Mouse (Mus musculus) liver, adult 2 months (tissue): ENCODE results near the gene Nrxn3.

Source experiments
- CTCF ChIP-seq: fragments of 200-500 bp; IDR thresholded peaks from 2 replicates; pipeline ENCODE4 v1.5.1; 2011; ENCODE audit warnings: low read depth, low read length, control low read depth
- POLR2A ChIP-seq: fragments of 200-500 bp; IDR thresholded peaks from 2 replicates; pipeline ENCODE4 v1.6.1; 2011; ENCODE audit warnings: low read length, control low read depth; ENCODE audit not compliant: insufficient read depth; ENCODE audit errors: extremely low read depth

DNA sequence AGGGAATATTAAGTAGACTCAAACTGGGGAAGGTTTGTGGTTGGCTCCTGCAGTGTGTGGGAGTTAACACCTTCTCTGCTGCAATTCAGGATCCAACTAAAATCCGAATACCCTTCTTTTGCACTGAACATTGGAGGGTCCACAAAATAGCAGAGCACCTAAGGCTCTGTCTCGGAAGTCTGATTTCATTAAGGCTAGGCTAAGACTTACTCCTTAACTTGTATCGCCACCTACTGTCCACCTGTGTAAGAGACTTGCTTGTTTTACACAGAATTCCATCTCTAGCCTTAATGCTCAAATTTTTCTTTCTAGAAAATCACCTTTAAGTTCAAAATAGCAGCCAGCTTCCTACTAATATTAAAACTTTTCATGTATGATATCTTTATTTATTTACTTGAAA, 660.6 kb downstream of the Nrxn3 start:
- TF ChIP-seq CTCF: no peak
- no peak for TF ChIP-seq POLR2A
